In genomic region chr3:34765151-34765550, GRCm38 (mm10) we compare ENCODE assay signal across 17 mouse cellular contexts.
"Had no signal": no experiment of that assay in that cellular context is flagged by ENCODE, and none has a peak within 500 bp of the region (broad histone marks: within the 10 kb centered on the region; RNA-seq: fewer than 3 reads in every experiment).

No protein-coding gene starts in this region.

- H3K27me3 ChIP-seq: lung, embryonic 15.5 days; midbrain, embryonic 13.5 days; midbrain, embryonic 15.5 days; neural tube, embryonic 12.5 days; stomach, embryonic 15.5 days had no signal

- DNase-seq: liver, postnatal 0 days; lung, adult 2 months; lung, postnatal 14 days; lung, postnatal 36 days; right cerebral cortex, postnatal 14 days; thymus, adult 2 months; thymus, postnatal 25 days; thymus, postnatal 4 days had no signal

- H3K4me2 ChIP-seq: lung, embryonic 15.5 days; midbrain, embryonic 11.5 days; midbrain, embryonic 13.5 days; midbrain, embryonic 15.5 days; neural tube, embryonic 12.5 days; stomach, embryonic 15.5 days had no signal

- H3K27ac ChIP-seq: lung, embryonic 15.5 days; macrophage; midbrain, embryonic 13.5 days; midbrain, embryonic 15.5 days; neural tube, embryonic 12.5 days; stomach, embryonic 15.5 days; stomach, postnatal 0 days had no signal

- H3K4me1 ChIP-seq: lung, embryonic 15.5 days; midbrain, embryonic 13.5 days; midbrain, embryonic 15.5 days; neural tube, embryonic 12.5 days; stomach, embryonic 15.5 days had no signal

- H3K36me3 ChIP-seq: lung, embryonic 15.5 days; midbrain, embryonic 13.5 days; midbrain, embryonic 15.5 days; neural tube, embryonic 12.5 days; stomach, embryonic 15.5 days had no signal

- H3K9me3 ChIP-seq: lung, embryonic 15.5 days; midbrain, embryonic 13.5 days; midbrain, embryonic 15.5 days; neural tube, embryonic 12.5 days; stomach, embryonic 15.5 days had no signal

- ATAC-seq: liver, postnatal 0 days; lung, postnatal 0 days; midbrain, embryonic 13.5 days; midbrain, embryonic 15.5 days had no signal

- H3K4me3 ChIP-seq: lung, embryonic 15.5 days; midbrain, embryonic 13.5 days; midbrain, embryonic 15.5 days; neural tube, embryonic 12.5 days; stomach, embryonic 15.5 days had no signal

- H3K9ac ChIP-seq: liver, postnatal 0 days; lung, embryonic 15.5 days; midbrain, embryonic 13.5 days; midbrain, embryonic 15.5 days; neural tube, embryonic 12.5 days; stomach, embryonic 15.5 days had no signal
